Mouse (Mus musculus): ENCODE measurements around the gene Me1. TPM values are rescaled to one million over a fixed set of nuclear protein-coding genes. Genes with fewer than 3 reads are reported as not detected.
A peak's percentile ranks its signal among the peaks of the same experiment; 100 is the strongest.

The Me1 gene
- polyA plus RNA-seq, 1 experiment from 2014 or later: 171 TPM

DNA sequence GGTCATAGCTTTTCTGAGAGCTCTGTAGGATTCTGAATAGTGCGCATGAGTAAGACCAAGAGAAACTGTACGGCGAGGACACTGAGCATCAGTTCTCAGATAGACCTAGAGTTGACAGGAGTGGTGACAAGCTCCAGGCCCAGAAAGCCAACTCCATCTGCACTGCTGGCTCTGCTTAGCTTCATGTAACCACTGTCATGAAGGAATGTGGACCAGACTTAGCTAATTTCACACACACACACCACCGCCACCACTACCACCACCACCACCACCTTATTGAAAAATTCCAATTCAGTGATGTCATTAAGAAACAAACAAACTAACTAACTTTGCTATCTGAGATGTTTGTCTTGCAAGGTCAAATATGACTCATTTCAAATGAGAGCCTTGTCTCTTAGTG, 41.2 kb upstream of the Me1 start:
- Histone ChIP-seq H3K36me3 (ENCODE audit: control insufficient read depth, insufficient read depth, low read length) (no peaks in the 10 kb centered on the region), H3K27ac (replicated peaks) (no peak overlapping the region), H3K4me3 (ENCODE audit: low read depth, low read length) (no peak overlapping the region), H3K9me3 (ENCODE audit: control insufficient read depth, low read length) (no peaks in the 10 kb centered on the region), H3K27me3 (ENCODE audit: control insufficient read depth, insufficient read depth, low read length) (no peaks in the 10 kb centered on the region), H3K9ac (ENCODE audit: low read length) (no peak overlapping the region), H3K4me1 (replicated peaks; ENCODE audit: control insufficient read depth, insufficient read depth) (no peaks in the 10 kb centered on the region), H3K4me2 (replicated peaks; ENCODE audit: low read depth) (no peak overlapping the region)
- ATAC-seq (ENCODE audit: low FRiP score, low TSS enrichment) (no peak), DNase-seq (ENCODE audit: low spot score) (no peak)
- TF ChIP-seq CTCF (IDR thresholded peaks at IDR 0.05; ENCODE audit: low read depth) (no peak), EP300 (optimal IDR thresholded peaks at IDR 0.05) (no peak)
- WGBS: 81% methylated on average over 4 of the region's 4 CpGs

DNA sequence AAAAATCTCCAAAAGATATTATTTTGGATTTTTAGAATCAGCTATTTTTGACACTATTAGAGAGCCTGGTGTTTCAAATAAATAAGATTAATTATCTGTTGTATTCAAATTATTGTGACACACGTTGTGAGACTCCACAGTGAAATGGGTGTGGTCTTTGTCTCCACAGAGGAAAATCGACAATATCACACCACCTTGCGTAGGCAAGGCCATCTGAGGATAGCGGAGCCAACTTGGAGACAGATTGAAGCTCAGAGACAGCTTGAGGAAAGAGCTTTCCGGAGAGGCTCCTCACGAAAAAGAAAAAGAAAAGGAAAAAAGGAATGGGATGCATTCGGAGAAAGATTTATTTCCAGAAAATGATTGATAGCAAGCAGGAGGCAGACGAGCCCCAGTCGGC, 39.0 kb upstream of the Me1 start:
- no peak for ATAC-seq (ENCODE audit: low FRiP score, low TSS enrichment)
- WGBS: 42% methylated on average over 9 of the region's 9 CpGs

DNA sequence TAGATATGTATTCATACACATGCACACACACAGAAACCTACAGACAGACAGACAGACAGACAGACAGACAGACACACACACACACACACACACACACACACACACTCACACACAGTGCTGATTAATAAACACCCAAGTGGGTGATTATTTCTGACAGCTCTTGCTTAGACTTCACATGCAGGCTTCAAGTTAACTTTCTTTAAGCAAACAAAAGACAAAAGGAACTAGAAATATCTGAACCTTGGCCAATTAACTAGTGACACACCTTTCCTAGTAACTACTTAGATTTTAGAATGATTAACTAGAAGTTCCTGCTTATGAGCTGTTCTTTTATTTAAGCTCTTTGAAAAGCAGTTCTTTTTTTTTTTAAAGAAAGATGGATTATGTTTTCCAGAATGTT, 38.6 kb upstream of the Me1 start:
- ATAC-seq (ENCODE audit: low FRiP score, low TSS enrichment) (peak; percentile 83), DNase-seq (ENCODE audit: low spot score) (no peak)
- no peaks in the 10 kb centered on the region for H3K36me3 ChIP-seq (ENCODE audit: control insufficient read depth, insufficient read depth, low read length)
- no peaks in the 10 kb centered on the region for H3K27me3 ChIP-seq (ENCODE audit: control insufficient read depth, insufficient read depth, low read length)
- H3K27ac ChIP-seq (replicated peaks): no peak overlapping the region
- H3K9me3 ChIP-seq (ENCODE audit: control insufficient read depth, low read length): no peaks in the 10 kb centered on the region
- H3K4me1 ChIP-seq (replicated peaks; ENCODE audit: control insufficient read depth, insufficient read depth): no peaks in the 10 kb centered on the region; the same call in 1 of the 2 replicates
- peak; percentile 35 for TF ChIP-seq EP300 (optimal IDR thresholded peaks at IDR 0.05)
- no peak for TF ChIP-seq CTCF (IDR thresholded peaks at IDR 0.05; ENCODE audit: low read depth)
- H3K9ac ChIP-seq (ENCODE audit: low read length): no peak overlapping the region
- no peak overlapping the region for H3K4me2 ChIP-seq (replicated peaks; ENCODE audit: low read depth)
- no peak overlapping the region for H3K4me3 ChIP-seq (ENCODE audit: low read depth, low read length)

More for the DNA sequence above, 39.0 kb upstream of the Me1 start:
- no peak for TF ChIP-seq EP300 (optimal IDR thresholded peaks at IDR 0.05)
- no peak overlapping the region for H3K4me2 ChIP-seq (replicated peaks; ENCODE audit: low read depth)
- no peaks in the 10 kb centered on the region for H3K27me3 ChIP-seq (ENCODE audit: control insufficient read depth, insufficient read depth, low read length)
- H3K4me3 ChIP-seq (ENCODE audit: low read depth, low read length): no peak overlapping the region
- H3K9me3 ChIP-seq (ENCODE audit: control insufficient read depth, low read length): no peaks in the 10 kb centered on the region
- no peak for DNase-seq (ENCODE audit: low spot score)
- H3K36me3 ChIP-seq (ENCODE audit: control insufficient read depth, insufficient read depth, low read length): no peaks in the 10 kb centered on the region
- no peaks in the 10 kb centered on the region for H3K4me1 ChIP-seq (replicated peaks; ENCODE audit: control insufficient read depth, insufficient read depth)
- peak overlapping the region; percentile 13; the same call in 1 of the 2 replicates for H3K27ac ChIP-seq (replicated peaks)
- H3K9ac ChIP-seq (ENCODE audit: low read length): no peak overlapping the region

DNA sequence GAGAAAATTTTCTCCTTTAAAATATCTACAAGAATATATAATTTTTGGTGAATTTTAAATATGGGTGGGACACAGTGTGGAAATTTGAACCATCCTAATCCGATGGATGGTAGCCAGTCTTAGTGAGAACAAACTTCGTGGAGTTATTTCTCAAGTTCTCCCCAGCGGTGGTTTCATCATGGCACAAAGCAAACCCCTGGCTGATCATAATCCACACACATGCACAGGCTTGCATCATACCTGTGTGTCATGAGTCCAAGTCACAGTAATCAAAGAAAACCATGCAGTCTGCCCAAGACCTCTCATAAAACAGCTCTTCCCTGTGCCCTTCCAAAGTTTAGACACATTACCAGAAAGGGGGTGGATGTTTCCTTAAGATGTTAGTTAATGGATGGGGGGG, 34.1 kb upstream of the Me1 start:
- H3K9me3 ChIP-seq (ENCODE audit: control insufficient read depth, low read length): no peaks in the 10 kb centered on the region
- TF ChIP-seq CTCF (IDR thresholded peaks at IDR 0.05; ENCODE audit: low read depth): no peak
- TF ChIP-seq EP300 (optimal IDR thresholded peaks at IDR 0.05): no peak
- H3K4me1 ChIP-seq (replicated peaks; ENCODE audit: control insufficient read depth, insufficient read depth): no peaks in the 10 kb centered on the region; the same call in 1 of the 2 replicates
- H3K36me3 ChIP-seq (ENCODE audit: control insufficient read depth, insufficient read depth, low read length): no peaks in the 10 kb centered on the region
- H3K27me3 ChIP-seq (ENCODE audit: control insufficient read depth, insufficient read depth, low read length): no peaks in the 10 kb centered on the region
- WGBS: 77% methylated on average over 3 of the region's 3 CpGs
- H3K27ac ChIP-seq (replicated peaks): no peak overlapping the region
- H3K4me3 ChIP-seq (ENCODE audit: low read depth, low read length): no peak overlapping the region
- H3K9ac ChIP-seq (ENCODE audit: low read length): no peak overlapping the region
- no peak for ATAC-seq (ENCODE audit: low FRiP score, low TSS enrichment)
- H3K4me2 ChIP-seq (replicated peaks; ENCODE audit: low read depth): no peak overlapping the region
- DNase-seq (ENCODE audit: low spot score): no peak

DNA sequence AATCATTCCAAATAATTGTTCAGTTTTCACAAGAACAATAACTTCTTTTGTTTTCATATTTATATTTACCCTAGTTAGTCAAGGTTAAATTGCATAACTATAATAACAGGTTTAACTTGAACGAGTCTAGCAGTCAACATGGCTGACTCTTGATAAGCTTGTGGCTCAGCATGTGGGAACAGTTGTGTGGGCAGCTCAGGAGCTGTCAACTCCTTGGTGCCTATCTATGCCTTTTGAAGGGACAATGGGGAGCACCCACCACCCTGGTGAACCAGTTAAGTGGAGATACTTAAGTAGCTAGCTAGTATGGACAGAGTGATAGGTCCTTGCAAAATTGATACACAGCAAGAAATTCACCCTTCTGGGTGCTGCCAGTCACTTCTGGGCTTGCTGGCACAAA, 33.3 kb upstream of the Me1 start:
- DNase-seq (ENCODE audit: low spot score): no peak
- Histone ChIP-seq H3K4me3 (ENCODE audit: low read depth, low read length) (no peak overlapping the region), H3K9ac (ENCODE audit: low read length) (no peak overlapping the region), H3K9me3 (ENCODE audit: control insufficient read depth, low read length) (no peaks in the 10 kb centered on the region), H3K27me3 (ENCODE audit: control insufficient read depth, insufficient read depth, low read length) (no peaks in the 10 kb centered on the region), H3K4me2 (replicated peaks; ENCODE audit: low read depth) (no peak overlapping the region), H3K4me1 (replicated peaks; ENCODE audit: control insufficient read depth, insufficient read depth) (no peaks in the 10 kb centered on the region; the same call in 1 of the 2 replicates), H3K27ac (replicated peaks) (peak overlapping the region; percentile 40; the same call in 1 of the 2 replicates), H3K36me3 (ENCODE audit: control insufficient read depth, insufficient read depth, low read length) (no peaks in the 10 kb centered on the region)
- 56% methylated on average over 1 of the region's 1 CpGs for WGBS
- TF ChIP-seq EP300 (optimal IDR thresholded peaks at IDR 0.05) (no peak), CTCF (IDR thresholded peaks at IDR 0.05; ENCODE audit: low read depth) (no peak)
- 0 out of 2 replicates have a peak, but pooled peaks have one; percentile 53 for ATAC-seq (ENCODE audit: low FRiP score, low TSS enrichment)

DNA sequence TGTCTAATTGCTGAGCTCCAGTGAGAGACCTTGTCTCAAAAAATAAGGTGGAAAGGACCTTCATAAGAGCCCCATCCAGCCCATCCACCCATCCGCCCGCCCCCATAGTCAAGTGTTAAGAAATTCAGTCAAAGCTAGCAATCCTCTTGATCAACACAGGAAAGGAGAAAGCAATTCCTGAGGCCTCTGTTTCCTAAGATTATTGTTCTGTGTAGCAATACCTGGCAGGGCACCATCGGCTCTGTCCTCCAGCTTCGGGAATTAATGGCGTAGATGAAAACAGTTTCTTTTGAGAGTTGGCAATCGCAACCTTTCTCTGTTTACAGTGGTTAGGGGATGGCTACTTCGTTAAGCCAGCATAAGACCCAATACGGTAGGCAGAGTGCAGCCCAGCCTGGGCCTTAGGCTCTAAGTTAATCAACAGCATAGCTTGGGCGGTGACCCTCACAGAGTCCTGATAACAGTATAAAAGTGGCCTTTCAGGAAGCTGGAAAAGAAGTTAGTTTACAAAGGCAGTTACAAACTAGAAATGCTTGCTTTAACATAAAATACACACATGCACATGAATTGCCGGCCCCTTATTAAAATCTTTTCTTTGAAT, 32.6 kb upstream of the Me1 start:
- no peak for TF ChIP-seq EP300 (optimal IDR thresholded peaks at IDR 0.05)
- TF ChIP-seq CTCF (IDR thresholded peaks at IDR 0.05; ENCODE audit: low read depth): no peak
- Histone ChIP-seq H3K4me3 (ENCODE audit: low read depth, low read length) (no peak overlapping the region), H3K4me2 (replicated peaks; ENCODE audit: low read depth) (no peak overlapping the region; the same call in 1 of the 2 replicates), H3K27ac (replicated peaks) (peak overlapping the region; percentile 63), H3K36me3 (ENCODE audit: control insufficient read depth, insufficient read depth, low read length) (no peaks in the 10 kb centered on the region), H3K9ac (ENCODE audit: low read length) (no peak overlapping the region), H3K9me3 (ENCODE audit: control insufficient read depth, low read length) (no peaks in the 10 kb centered on the region), H3K27me3 (ENCODE audit: control insufficient read depth, insufficient read depth, low read length) (no peaks in the 10 kb centered on the region), H3K4me1 (replicated peaks; ENCODE audit: control insufficient read depth, insufficient read depth) (no peaks in the 10 kb centered on the region; the same call in 1 of the 2 replicates)
- 59% methylated on average over 10 of the region's 10 CpGs for WGBS
- peak; percentile 42 for DNase-seq (ENCODE audit: low spot score)
- ATAC-seq (ENCODE audit: low FRiP score, low TSS enrichment): peak; percentile 82

Data from stomach, postnatal 0 days (tissue).